Mouse (Mus musculus): ENCODE measurements at regions not wholly inside any gene's neighbourhood (a gene's known extent, or its start where the extent isn't known, plus 50 kb on each side); places are given as distances from the start of the nearest gene placed in this dataset.

GRCm38 (mm10) chr1:119115106-119115674 lies 61.8 kb upstream of the Gli2 start:
- no peak for DNase-seq

GRCm38 (mm10) chr1:119108578-119108977 lies 55.2 kb upstream of the Gli2 start:
- DNase-seq, result no peak

GRCm38 (mm10) chr1:119106246-119106975 lies 53.0 kb upstream of the Gli2 start:
- no peak for DNase-seq

Measured in right cerebral cortex, postnatal 4 days (tissue).